Mouse (Mus musculus): Measurements from ENCODE around the gene Emilin3.
A peak's percentile ranks its signal among the peaks of the same experiment; 100 is the strongest.

The Emilin3 gene

GRCm38 (mm10) chr2:160872890-160873382 lies 39.2 kb downstream of the Emilin3 start, which contains the start of gene Zhx3:
Gene Zhx3, minus strand, starts transcription at chr2:160872998.
- peak; percentile 69 to 90 for DNase-seq (ENCODE audit: low spot score in 2 of 2)

GRCm38 (mm10) chr2:160872395-160872794 lies 39.7 kb downstream of the Emilin3 start:
- DNase-seq (ENCODE audit: low spot score in 2 of 2): peak in 1 of 2 experiments; percentile 41

GRCm38 (mm10) chr2:160871310-160871709 lies 40.8 kb downstream of the Emilin3 start:
- DNase-seq (ENCODE audit: low spot score in 2 of 2): no peak

GRCm38 (mm10) chr2:160869446-160869845 lies 42.7 kb downstream of the Emilin3 start:
- no peak for DNase-seq (ENCODE audit: low spot score in 2 of 2)

GRCm38 (mm10) chr2:160865266-160865665 lies 46.9 kb downstream of the Emilin3 start:
- no peak for DNase-seq (ENCODE audit: low spot score in 2 of 2)

- no peak for DNase-seq (ENCODE audit: low spot score in 2 of 2)
These were observed 48.0 kb downstream of the Emilin3 start for GRCm38 (mm10) chr2:160864112-160864511.

GRCm38 (mm10) chr2:160860363-160860762 lies 51.8 kb downstream of the Emilin3 start:
- no peak for DNase-seq (ENCODE audit: low spot score in 2 of 2)
